Mouse (Mus musculus): ENCODE measurements around the gene Fam189a2. TPM values are rescaled to one million over a fixed set of nuclear protein-coding genes. Genes with fewer than 3 reads are reported as not detected.

The Fam189a2 gene
- polyA plus RNA-seq, 1 experiment: 20.8 TPM

GRCm38 (mm10) chr19:23958925-23959324 is 71.9 kb downstream of the Fam189a2 start:
- Histone ChIP-seq H3K36me3 (ENCODE audit: control insufficient read depth, insufficient read depth, low read length) (no peaks in the 10 kb centered on the region), H3K27ac (ENCODE audit: control insufficient read depth, insufficient read depth, low read depth, low read length) (no peak overlapping the region), H3K4me1 (ENCODE audit: control insufficient read depth, insufficient read depth, low read length) (peaks cover 11% of the 10 kb centered on the region), H3K27me3 (ENCODE audit: control insufficient read depth, insufficient read depth, low read length) (no peaks in the 10 kb centered on the region), H3K4me3 (ENCODE audit: control insufficient read depth, low read depth, low read length) (no peak overlapping the region)
- TF ChIP-seq POLR2A (IDR thresholded peaks at IDR 0.05; ENCODE audit: control insufficient read depth, low read depth, low read length): no peak
- TF ChIP-seq CTCF (IDR thresholded peaks at IDR 0.05; ENCODE audit: control insufficient read depth, insufficient read depth, insufficient replicate concordance, low read depth, low read length): no peak

DNA sequence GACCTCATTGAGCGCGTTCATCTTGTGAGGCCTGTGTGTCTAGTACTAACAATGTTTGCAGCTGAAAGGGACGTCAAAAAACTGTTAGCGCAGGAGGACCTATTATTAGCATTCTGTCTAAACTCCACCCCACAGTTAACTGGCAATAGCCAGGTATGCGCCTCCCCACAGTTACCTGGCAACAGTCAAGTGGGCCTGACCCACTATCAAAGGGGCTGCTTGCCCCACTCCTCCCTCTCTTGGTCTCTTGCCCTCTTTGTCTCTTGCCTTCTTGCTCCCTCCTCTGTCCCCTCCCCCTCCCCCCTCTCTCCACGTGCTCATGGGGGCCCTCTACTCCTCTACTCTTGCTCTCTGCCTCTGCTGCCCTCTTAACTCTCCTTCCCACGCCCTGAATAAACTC is 73.3 kb downstream of the Fam189a2 start:
- H3K27me3 ChIP-seq (ENCODE audit: control insufficient read depth, insufficient read depth, low read length): no peaks in the 10 kb centered on the region
- H3K36me3 ChIP-seq (ENCODE audit: control insufficient read depth, insufficient read depth, low read length): no peaks in the 10 kb centered on the region
- no peak overlapping the region for H3K4me3 ChIP-seq (ENCODE audit: control insufficient read depth, low read depth, low read length)
- TF ChIP-seq CTCF (IDR thresholded peaks at IDR 0.05; ENCODE audit: control insufficient read depth, insufficient read depth, insufficient replicate concordance, low read depth, low read length) (no peak), POLR2A (IDR thresholded peaks at IDR 0.05; ENCODE audit: control insufficient read depth, low read depth, low read length) (no peak)
- H3K27ac ChIP-seq (ENCODE audit: control insufficient read depth, insufficient read depth, low read depth, low read length): no peak overlapping the region
- peaks cover 11% of the 10 kb centered on the region for H3K4me1 ChIP-seq (ENCODE audit: control insufficient read depth, insufficient read depth, low read length)

DNA sequence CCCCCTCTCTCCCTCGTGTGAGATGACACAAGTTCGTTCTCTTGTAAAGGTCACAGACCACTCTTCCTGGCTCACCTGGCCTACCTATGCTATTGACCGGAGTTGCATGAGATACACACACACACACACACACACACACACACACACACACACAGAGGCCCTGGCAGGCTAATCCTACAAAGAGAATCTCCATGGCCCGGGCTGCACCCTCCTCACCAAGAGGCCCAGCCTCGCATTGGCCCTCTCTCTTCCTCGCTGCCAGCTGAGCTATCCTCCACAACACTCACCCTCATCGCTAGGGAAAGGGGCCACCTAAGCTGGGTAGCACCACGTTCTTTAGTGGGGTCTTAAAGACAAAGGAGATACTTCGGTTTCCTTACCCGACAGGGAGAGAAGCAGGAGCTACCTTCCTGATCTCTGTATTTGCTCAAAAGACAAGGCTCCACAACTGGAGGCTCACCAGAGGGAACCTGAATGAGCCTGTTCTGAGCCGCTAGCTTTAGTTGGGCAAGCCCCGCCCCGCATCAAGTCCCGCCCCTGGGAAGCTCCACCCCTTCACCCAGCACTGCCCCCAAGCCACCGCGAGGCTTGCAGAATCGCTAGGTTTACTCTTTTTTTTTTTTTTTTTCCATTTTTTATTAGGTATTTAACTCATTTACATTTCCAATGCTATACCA is 74.4 kb downstream of the Fam189a2 start:
- no peaks in the 10 kb centered on the region for H3K36me3 ChIP-seq (ENCODE audit: control insufficient read depth, insufficient read depth, low read length)
- no peaks in the 10 kb centered on the region for H3K27me3 ChIP-seq (ENCODE audit: control insufficient read depth, insufficient read depth, low read length)
- H3K27ac ChIP-seq (ENCODE audit: control insufficient read depth, insufficient read depth, low read depth, low read length): no peak overlapping the region
- no peak for TF ChIP-seq CTCF (IDR thresholded peaks at IDR 0.05; ENCODE audit: control insufficient read depth, insufficient read depth, insufficient replicate concordance, low read depth, low read length)
- TF ChIP-seq POLR2A (IDR thresholded peaks at IDR 0.05; ENCODE audit: control insufficient read depth, low read depth, low read length): no peak
- H3K4me3 ChIP-seq (ENCODE audit: control insufficient read depth, low read depth, low read length): peak overlapping the region; percentile 33
- peaks cover 6% of the 10 kb centered on the region for H3K4me1 ChIP-seq (ENCODE audit: control insufficient read depth, insufficient read depth, low read length)

- Histone ChIP-seq H3K4me1 (ENCODE audit: control insufficient read depth, insufficient read depth, low read length) (peaks cover 6% of the 10 kb centered on the region), H3K27me3 (ENCODE audit: control insufficient read depth, insufficient read depth, low read length) (no peaks in the 10 kb centered on the region), H3K36me3 (ENCODE audit: control insufficient read depth, insufficient read depth, low read length) (no peaks in the 10 kb centered on the region), H3K4me3 (ENCODE audit: control insufficient read depth, low read depth, low read length) (no peak overlapping the region), H3K27ac (ENCODE audit: control insufficient read depth, insufficient read depth, low read depth, low read length) (no peak overlapping the region)
- TF ChIP-seq POLR2A (IDR thresholded peaks at IDR 0.05; ENCODE audit: control insufficient read depth, low read depth, low read length): no peak
- no peak for TF ChIP-seq CTCF (IDR thresholded peaks at IDR 0.05; ENCODE audit: control insufficient read depth, insufficient read depth, insufficient replicate concordance, low read depth, low read length)
These were observed 75.4 kb downstream of the Fam189a2 start for GRCm38 (mm10) chr19:23955461-23955860.

DNA sequence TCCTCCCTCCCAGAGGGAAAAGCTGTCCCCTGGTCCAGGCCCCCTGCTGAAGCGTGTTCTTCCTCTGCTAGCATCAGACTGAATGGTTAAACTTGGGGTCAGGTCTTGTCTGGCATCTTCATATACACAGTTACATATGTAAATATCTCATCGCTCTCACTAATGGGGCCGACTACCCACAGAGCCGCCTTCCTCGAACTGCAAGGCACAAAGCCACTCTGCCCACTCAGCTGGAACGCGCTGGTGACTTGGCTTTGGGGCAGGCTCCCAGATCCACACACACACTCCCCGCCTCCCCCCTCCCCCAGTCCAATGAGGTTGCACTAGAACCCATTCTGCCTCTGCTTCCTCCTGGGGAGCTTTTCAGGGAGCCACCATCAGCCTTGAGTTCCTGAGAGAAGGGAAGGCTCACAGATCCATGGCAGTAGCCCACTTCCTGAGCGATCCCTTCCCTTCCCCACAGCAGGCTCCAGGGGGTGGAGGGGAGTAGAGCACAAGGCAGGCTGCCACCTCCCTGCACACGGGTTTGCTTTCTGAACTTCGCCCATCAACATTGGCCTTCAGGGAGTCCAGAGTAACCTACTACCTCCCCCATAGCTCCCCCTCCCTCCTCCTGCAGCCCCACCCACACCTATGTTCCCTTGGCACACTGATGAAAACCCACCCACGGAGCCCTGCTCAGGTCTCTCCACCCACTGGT is 82.4 kb downstream of the Fam189a2 start:
- Histone ChIP-seq H3K36me3 (ENCODE audit: control insufficient read depth, insufficient read depth, low read length) (no peaks in the 10 kb centered on the region), H3K27ac (ENCODE audit: control insufficient read depth, insufficient read depth, low read depth, low read length) (no peak overlapping the region), H3K4me1 (ENCODE audit: control insufficient read depth, insufficient read depth, low read length) (no peaks in the 10 kb centered on the region), H3K27me3 (ENCODE audit: control insufficient read depth, insufficient read depth, low read length) (no peaks in the 10 kb centered on the region), H3K4me3 (ENCODE audit: control insufficient read depth, low read depth, low read length) (no peak overlapping the region)
- TF ChIP-seq POLR2A (IDR thresholded peaks at IDR 0.05; ENCODE audit: control insufficient read depth, low read depth, low read length) (no peak), CTCF (IDR thresholded peaks at IDR 0.05; ENCODE audit: control insufficient read depth, insufficient read depth, insufficient replicate concordance, low read depth, low read length) (no peak)

- Histone ChIP-seq H3K27ac (ENCODE audit: control insufficient read depth, insufficient read depth, low read depth, low read length) (no peak overlapping the region), H3K4me1 (ENCODE audit: control insufficient read depth, insufficient read depth, low read length) (no peaks in the 10 kb centered on the region), H3K36me3 (ENCODE audit: control insufficient read depth, insufficient read depth, low read length) (no peaks in the 10 kb centered on the region), H3K4me3 (ENCODE audit: control insufficient read depth, low read depth, low read length) (no peak overlapping the region), H3K27me3 (ENCODE audit: control insufficient read depth, insufficient read depth, low read length) (no peaks in the 10 kb centered on the region)
- no peak for TF ChIP-seq POLR2A (IDR thresholded peaks at IDR 0.05; ENCODE audit: control insufficient read depth, low read depth, low read length)
- TF ChIP-seq CTCF (IDR thresholded peaks at IDR 0.05; ENCODE audit: control insufficient read depth, insufficient read depth, insufficient replicate concordance, low read depth, low read length): no peak
These were observed 82.9 kb downstream of the Fam189a2 start for GRCm38 (mm10) chr19:23947871-23948270.

DNA sequence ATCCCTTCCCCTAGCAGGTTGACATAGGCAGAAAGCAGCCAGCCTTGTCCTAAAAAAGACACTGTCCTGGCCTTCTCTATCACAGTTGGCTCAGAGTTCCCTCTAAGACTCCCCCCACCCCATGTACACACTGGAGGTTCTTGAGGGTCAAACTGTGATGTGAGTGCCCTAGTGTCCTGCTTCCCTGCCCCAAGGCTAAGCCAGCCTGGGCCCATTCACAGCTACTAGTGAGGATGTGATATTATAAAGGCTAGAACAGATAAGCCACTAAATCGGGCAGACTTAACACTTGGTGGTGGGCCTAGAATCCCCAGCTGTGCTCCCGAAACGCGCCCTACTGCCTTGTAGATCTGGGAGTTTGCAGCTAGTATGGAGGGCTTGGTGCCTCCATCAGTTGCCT is 84.1 kb downstream of the Fam189a2 start:
- TF ChIP-seq CTCF (IDR thresholded peaks at IDR 0.05; ENCODE audit: control insufficient read depth, insufficient read depth, insufficient replicate concordance, low read depth, low read length): no peak
- TF ChIP-seq POLR2A (IDR thresholded peaks at IDR 0.05; ENCODE audit: control insufficient read depth, low read depth, low read length): no peak
- Histone ChIP-seq H3K27ac (ENCODE audit: control insufficient read depth, insufficient read depth, low read depth, low read length) (no peak overlapping the region), H3K4me1 (ENCODE audit: control insufficient read depth, insufficient read depth, low read length) (no peaks in the 10 kb centered on the region), H3K4me3 (ENCODE audit: control insufficient read depth, low read depth, low read length) (no peak overlapping the region), H3K27me3 (ENCODE audit: control insufficient read depth, insufficient read depth, low read length) (no peaks in the 10 kb centered on the region), H3K36me3 (ENCODE audit: control insufficient read depth, insufficient read depth, low read length) (no peaks in the 10 kb centered on the region)
